Mouse (Mus musculus): ENCODE measurements around the gene Tmigd1.
A peak's percentile ranks its signal among the peaks of the same experiment; 100 is the strongest.

- TF ChIP-seq ETS1 (conservative IDR thresholded peaks at IDR 0.05; ENCODE audit: low read depth, low read length) (peak; percentile 90), MAZ (IDR thresholded peaks at IDR 0.05; ENCODE audit: low read depth, low read length) (0 out of 2 replicates have a peak, but pooled peaks have one; percentile 13)
These were observed 28.1 kb upstream of the Tmigd1 start for GRCm38 (mm10) chr11:76873865-76874264.

Measured in CH12.LX (cell line).